Mouse (Mus musculus): ENCODE results near the gene Elovl6.

GRCm38 (mm10) chr3:129596098-129596497, 63.9 kb downstream of the Elovl6 start:
- TF ChIP-seq CTCF (IDR thresholded peaks at IDR 0.05; ENCODE audit: control insufficient read depth, insufficient read depth, low read length) (no peak), POLR2A (IDR thresholded peaks at IDR 0.05; ENCODE audit: borderline replicate concordance, control insufficient read depth, low read depth, low read length) (no peak)
